Mouse (Mus musculus) G1E-ER4 (cell line): Measurements from ENCODE around the gene Map4k5. TPM values are rescaled to one million over a fixed set of nuclear protein-coding genes. Genes with fewer than 3 reads are reported as not detected.
A peak's percentile ranks its signal among the peaks of the same experiment; 100 is the strongest.

ENCODE experiments used
- GATA1 ChIP-seq: IDR thresholded peaks from one replicate; pipeline ENCODE4 v1.8.0; 2012; ENCODE audit warnings: low read length, inconsistent platforms
- polyA plus RNA-seq: library from polyadenylated mRNA; stranded (reverse); fragments of >175 nt; gene quantifications from 2 replicates; pipeline ENCODE4 v1.2.3, GENCODE M21; 2012

The Map4k5 gene
- polyA plus RNA-seq, 1 experiment: 9.3 TPM

DNA sequence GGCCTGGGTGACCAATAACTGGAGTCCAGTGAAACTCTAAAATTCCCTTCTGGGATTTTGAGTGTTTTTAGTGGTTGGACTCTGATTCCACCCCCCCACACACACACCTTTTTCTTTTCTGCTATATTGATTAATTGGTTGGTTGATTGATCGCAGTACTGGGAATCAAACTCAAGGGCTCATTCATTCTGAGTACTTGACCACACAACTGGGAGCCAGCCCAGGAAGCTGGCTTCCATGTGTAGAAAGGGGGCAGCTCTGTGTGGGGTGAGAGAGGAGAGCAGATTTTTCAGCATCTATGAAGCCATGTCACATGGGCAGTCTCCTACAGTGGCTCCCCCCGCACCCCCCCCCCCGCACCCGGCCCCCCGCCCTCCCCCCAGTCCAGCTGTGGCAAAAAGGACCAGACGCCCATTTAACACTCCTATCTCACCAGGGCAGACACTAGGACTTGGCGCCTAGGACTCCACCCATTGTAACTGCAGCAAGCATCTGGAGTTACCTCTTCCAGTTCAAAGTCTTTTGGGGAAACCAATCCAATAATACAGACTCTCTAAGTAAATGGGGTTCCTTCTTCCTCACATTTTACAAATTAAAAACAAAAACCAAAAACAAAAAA lies 133.6 kb downstream of the Map4k5 start:
- TF ChIP-seq GATA1: no peak

- no peak for TF ChIP-seq GATA1
Measured at GRCm38 (mm10) chr12:69758221-69759185, 134.5 kb downstream of the Map4k5 start.

DNA sequence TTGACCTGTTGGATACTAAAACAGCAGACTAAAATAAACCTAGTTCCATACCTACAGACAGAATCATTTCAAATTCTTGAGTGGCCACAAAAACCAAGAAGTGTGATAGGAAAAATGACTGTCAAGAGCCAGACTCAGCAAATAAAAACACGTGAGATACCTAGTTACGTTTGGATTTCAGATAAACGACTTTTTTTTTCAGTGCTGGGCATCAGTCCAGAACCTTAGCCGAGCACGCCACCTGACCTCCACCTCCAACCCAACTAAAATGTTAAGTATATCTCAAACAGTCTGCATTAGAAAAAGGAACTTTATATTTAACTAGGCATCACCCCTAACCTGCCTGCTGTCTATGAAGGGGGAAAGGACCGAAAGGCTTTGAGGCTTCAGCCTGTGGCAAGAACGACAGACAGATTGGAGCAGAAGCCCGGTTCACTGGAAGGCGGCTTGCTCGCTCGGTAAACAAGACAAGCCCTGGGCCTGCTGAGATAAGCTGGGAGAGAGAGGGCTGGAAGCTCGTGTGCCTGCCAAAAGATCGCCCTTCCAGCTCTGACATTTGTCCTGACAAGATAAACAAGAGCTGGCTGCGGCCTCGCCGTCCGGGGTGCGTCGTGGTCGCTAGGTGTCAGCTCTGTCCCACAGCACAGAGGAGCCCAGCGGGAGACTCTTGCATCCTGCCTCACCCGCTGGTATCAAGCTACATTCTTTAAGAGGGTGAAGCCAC lies 135.4 kb downstream of the Map4k5 start:
- TF ChIP-seq GATA1: peak; percentile 74

- TF ChIP-seq GATA1: no peak
Measured at GRCm38 (mm10) chr12:69756015-69756414, 137.0 kb downstream of the Map4k5 start.

DNA sequence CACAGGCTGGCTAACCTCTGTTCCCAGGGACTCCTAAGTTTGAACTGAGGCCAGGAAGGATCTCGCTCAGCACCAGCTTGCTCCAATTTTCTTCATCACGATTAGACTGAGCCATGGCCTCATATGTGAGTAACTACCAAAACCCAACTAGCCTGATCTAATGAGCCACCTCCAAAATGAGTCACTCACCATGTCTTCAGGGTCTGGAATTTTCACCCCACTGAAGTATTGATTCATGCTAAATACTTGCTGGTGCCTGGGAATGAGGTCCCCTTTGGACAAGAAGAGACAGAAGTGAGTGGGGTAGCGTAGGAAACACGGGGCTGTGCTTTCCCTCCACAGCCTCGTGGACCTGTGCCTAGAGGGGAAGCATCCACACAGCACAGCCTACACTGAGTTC lies 139.1 kb downstream of the Map4k5 start:
- no peak for TF ChIP-seq GATA1

Other genes with a start within 250 kb of the Map4k5 start
- gene Sos2, start 211.3 kb downstream of the Map4k5 start, polyA plus RNA-seq: 7.0 and 7.8 TPM in 2 replicates
- gene L2hgdh, start 168.3 kb downstream of the Map4k5 start, polyA plus RNA-seq: 2.0 and 3.2 TPM in 2 replicates
- gene Atp5s, start 168.2 kb downstream of the Map4k5 start, polyA plus RNA-seq: 5.8 and 9.4 TPM in 2 replicates
- gene Cdkl1, start 101.9 kb downstream of the Map4k5 start, polyA plus RNA-seq: not detected in 2 replicates
- 0.50 and 0.62 TPM in 2 replicates for gene Atl1, start 586 bp downstream of the Map4k5 start, polyA plus RNA-seq
- 32.3 and 41.9 TPM in 2 replicates for gene Sav1, start 93.8 kb upstream of the Map4k5 start, polyA plus RNA-seq
- 17.9 and 21.4 TPM in 2 replicates for gene Nin, start 220.5 kb upstream of the Map4k5 start, polyA plus RNA-seq